Mouse (Mus musculus) Patski (cell line): ENCODE measurements around the gene Slc30a5. TPM values are rescaled to one million over a fixed set of nuclear protein-coding genes. Genes with fewer than 3 reads are reported as not detected.
"Not testable (repeated sequence)": the region's sequence is repeated elsewhere in the genome, so short reads cannot be mapped to it uniquely, and the experiment has no call there.

ENCODE experiments used
- ATAC-seq: fragments of 100-300 bp; one replicate; pipeline ENCODE4 v1.8.0; 2021
- CTCF ChIA-PET: fragments of 350-600 bp; sonication (Branson Sonifier 250); formaldehyde crosslinking; loops from one replicate; lab custom pipeline; 2022; ENCODE audit warnings: inconsistent platforms; lab: Charles Lee
- POLR2A ChIA-PET: fragments of 350-600 bp; sonication (Branson Sonifier 250); formaldehyde crosslinking; loops from one replicate; lab custom pipeline; 2022; ENCODE audit warnings: antibody characterized with exemption, inconsistent platforms; lab: Charles Lee
- DNase-seq: peaks from one replicate; pipeline ENCODE4 v3.0.0-alpha.2; 2011; ENCODE audit warnings: low read depth, low spot score
- H3K27me3 ChIP-seq: fragments of 371-371 bp; one replicate; pipeline ENCODE4 v1.5.1; 2021
- CTCF ChIP-seq: fragments of 100-300 bp; IDR thresholded peaks from one replicate; pipeline ENCODE4 v1.5.1; 2021
- in situ Hi-C: fragments of 300-500 bp; cut with MboI; formaldehyde crosslinking; loops from 3 replicates; pipeline ENCODE4 v1.11.1; 2018; ENCODE audit warnings: low pct_unique_long_range_greater_than_20kb, mixed read lengths
- polyA plus RNA-seq: library from polyadenylated mRNA; unstranded; gene quantifications from one replicate; pipeline ENCODE4 v1.2.3, GENCODE M21; 2021

Slc30a5 gene
- polyA plus RNA-seq, 1 experiment from 2014 or later = 65.4 TPM

GRCm38 (mm10) chr13:100869813-100870212 lies 36.6 kb upstream of the Slc30a5 start:
- DNase-seq (no peak), ATAC-seq (no peak)
- TF ChIP-seq CTCF = no peak
- H3K27me3 ChIP-seq = no peaks in the 10 kb centered on the region
- ChIA-PET CTCF (no interaction called here), POLR2A (interaction anchor here (1.0 kb wide), 1 partner anchor 28 kb away, joined by 3 read pairs; no protein-coding TSS in a partner anchor)
- in situ Hi-C loops = no loop called here

- TF ChIP-seq CTCF = no peak
- ATAC-seq = no peak
- ChIA-PET POLR2A (no interaction called here), CTCF (interaction anchor here (1.2 to 2.2 kb wide), 3 partner anchors 12 to 32 kb away, joined by 3 to 8 read pairs (median 6); no protein-coding TSS in a partner anchor)
- H3K27me3 ChIP-seq = no peaks in the 10 kb centered on the region
- no peak for DNase-seq
- in situ Hi-C loops = no loop called here
These were observed 33.1 kb upstream of the Slc30a5 start for GRCm38 (mm10) chr13:100866311-100866710.

GRCm38 (mm10) chr13:100865744-100866143 lies 32.5 kb upstream of the Slc30a5 start:
- no peak for TF ChIP-seq CTCF
- ATAC-seq = no peak
- no peak for DNase-seq
- in situ Hi-C loops = no loop called here
- no peaks in the 10 kb centered on the region for H3K27me3 ChIP-seq
- POLR2A ChIA-PET = no interaction called here
- CTCF ChIA-PET = interaction anchor here (1.5 kb wide), 1 partner anchor 11 kb away, joined by 6 read pairs; no protein-coding TSS in a partner anchor

- in situ Hi-C loops, ATAC-seq, POLR2A ChIA-PET, H3K27me3 ChIP-seq, DNase-seq: not testable (repeated sequence)
- CTCF ChIA-PET = interaction anchor here (1.2 to 1.8 kb wide), 2 partner anchors 9 to 11 kb away, joined by 3 to 8 read pairs; no protein-coding TSS in a partner anchor
These were observed 30.7 kb upstream of the Slc30a5 start for GRCm38 (mm10) chr13:100863914-100864313.

- H3K27me3 ChIP-seq = no peaks in the 10 kb centered on the region
- no peak for TF ChIP-seq CTCF
- ATAC-seq (no peak), DNase-seq (no peak)
- CTCF ChIA-PET = no interaction called here
- in situ Hi-C loops = no loop called here
- POLR2A ChIA-PET = no interaction called here
These were observed 25.9 kb upstream of the Slc30a5 start for GRCm38 (mm10) chr13:100859117-100859516.

- DNase-seq (no peak), ATAC-seq (no peak)
- CTCF ChIA-PET = interaction anchor here (0.8 to 1.7 kb wide), 9 partner anchors 10 to 46 kb away, joined by 3 to 6 read pairs (median 4); no protein-coding TSS in a partner anchor
- POLR2A ChIA-PET = no interaction called here
- H3K27me3 ChIP-seq = no peaks in the 10 kb centered on the region
- peak; percentile 56 for TF ChIP-seq CTCF
- in situ Hi-C loops = no loop called here
These were observed 20.9 kb upstream of the Slc30a5 start for GRCm38 (mm10) chr13:100854174-100854573.

GRCm38 (mm10) chr13:100853120-100853519 lies 19.9 kb upstream of the Slc30a5 start:
- CTCF ChIA-PET = interaction anchor here (0.7 to 2.2 kb wide), 4 partner anchors 10 to 45 kb away, joined by 3 to 8 read pairs (median 6); no protein-coding TSS in a partner anchor

GRCm38 (mm10) chr13:100849137-100849536 lies 15.9 kb upstream of the Slc30a5 start:
- CTCF ChIA-PET = interaction anchor here (1.2 to 2.2 kb wide), 2 partner anchors 15 to 17 kb away, joined by 3 to 10 read pairs; partner anchors contain the start of gene Slc30a5
- H3K27me3 ChIP-seq = no peaks in the 10 kb centered on the region
- ATAC-seq (no peak), DNase-seq (no peak)
- POLR2A ChIA-PET = no interaction called here
- TF ChIP-seq CTCF = no peak
- in situ Hi-C loops = no loop called here

More at GRCm38 (mm10) chr13:100853120-100853519, 19.9 kb upstream of the Slc30a5 start:
- H3K27me3 ChIP-seq = no peaks in the 10 kb centered on the region
- in situ Hi-C loops = no loop called here
- TF ChIP-seq CTCF = peak; percentile 57
- POLR2A ChIA-PET = no interaction called here
- DNase-seq = no peak
- ATAC-seq = no peak

- in situ Hi-C loops = no loop called here
- ChIA-PET CTCF (interaction anchor here (1.4 kb wide), 1 partner anchor 9 kb away, joined by 4 read pairs; no protein-coding TSS in a partner anchor), POLR2A (no interaction called here)
- ATAC-seq = no peak
- no peak for TF ChIP-seq CTCF
- no peak for DNase-seq
- no peaks in the 10 kb centered on the region for H3K27me3 ChIP-seq
These were observed 13.8 kb upstream of the Slc30a5 start for GRCm38 (mm10) chr13:100846891-100847579.

GRCm38 (mm10) chr13:100846254-100846653 lies 13.0 kb upstream of the Slc30a5 start:
- CTCF ChIA-PET = interaction anchor here (1.4 kb wide), 1 partner anchor 8 kb away, joined by 4 read pairs; no protein-coding TSS in a partner anchor
- in situ Hi-C loops = no loop called here
- DNase-seq (no peak), ATAC-seq (no peak)
- POLR2A ChIA-PET = interaction anchor here (0.5 to 0.6 kb wide), 2 partner anchors 9 to 104 kb away, joined by 3 to 5 read pairs; no protein-coding TSS in a partner anchor
- H3K27me3 ChIP-seq = no peaks in the 10 kb centered on the region
- no peak for TF ChIP-seq CTCF

GRCm38 (mm10) chr13:100843944-100844343 lies 10.7 kb upstream of the Slc30a5 start:
- ATAC-seq (no peak), DNase-seq (no peak)
- in situ Hi-C loops = no loop called here
- no peaks in the 10 kb centered on the region for H3K27me3 ChIP-seq
- ChIA-PET POLR2A (no interaction called here), CTCF (interaction anchor here (0.8 to 2.6 kb wide), 4 partner anchors 9 to 273 kb away, joined by 3 to 12 read pairs (median 4); partner anchors contain the start of gene Slc30a5)
- TF ChIP-seq CTCF = peak; percentile 60
